Mouse (Mus musculus): Measurements from ENCODE around the gene Camsap3.
"Not testable (repeated sequence)": the region's sequence is repeated elsewhere in the genome, so short reads cannot be mapped to it uniquely, and the experiment has no call there.

The Camsap3 gene

DNA sequence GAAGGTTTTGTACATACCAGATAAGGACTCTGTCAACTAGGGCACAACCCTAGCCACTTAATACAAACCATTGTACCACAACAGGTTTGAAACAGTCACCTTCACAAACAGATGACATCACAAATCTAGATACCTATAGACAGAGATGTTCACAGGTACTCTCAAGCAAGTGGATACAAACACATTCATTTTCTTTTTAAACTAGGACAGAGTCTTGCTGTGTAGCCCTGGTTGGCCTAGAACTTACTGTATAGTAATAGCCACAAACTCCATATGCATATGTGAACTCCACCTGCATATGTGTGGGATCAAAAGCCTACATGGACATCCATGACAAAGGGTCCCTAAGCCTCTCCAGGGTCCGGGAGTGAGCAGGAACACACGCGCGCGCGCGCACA lies at the start of gene Camsap3:
TSS of gene Camsap3 (plus strand) at position 301 of the 398 bp plus-strand sequence.
- DNase-seq, result no peak

DNA sequence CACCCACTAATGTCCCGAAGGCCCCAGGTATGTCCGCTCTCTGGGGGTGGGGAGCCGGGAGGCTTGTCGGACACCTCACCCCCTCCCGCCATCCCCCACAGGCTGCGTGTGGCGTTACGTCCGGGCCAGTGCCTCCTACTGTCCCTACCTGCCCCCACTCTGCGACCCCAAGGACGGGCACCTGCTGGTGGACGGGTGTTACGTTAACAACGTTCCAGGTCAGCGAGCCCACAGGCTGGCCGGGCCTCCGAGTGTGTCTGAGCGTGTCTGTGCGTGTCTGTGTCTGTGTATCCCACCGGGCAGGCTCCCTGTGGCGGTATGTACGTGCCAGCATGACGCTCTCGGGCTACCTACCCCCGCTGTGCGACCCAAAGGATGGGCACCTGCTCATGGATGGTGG lies 49.4 kb upstream of the Camsap3 start:
- DNase-seq, result no peak

- no peak for DNase-seq
Measured at GRCm38 (mm10) chr8:3539146-3539545, 47.9 kb upstream of the Camsap3 start.

DNA sequence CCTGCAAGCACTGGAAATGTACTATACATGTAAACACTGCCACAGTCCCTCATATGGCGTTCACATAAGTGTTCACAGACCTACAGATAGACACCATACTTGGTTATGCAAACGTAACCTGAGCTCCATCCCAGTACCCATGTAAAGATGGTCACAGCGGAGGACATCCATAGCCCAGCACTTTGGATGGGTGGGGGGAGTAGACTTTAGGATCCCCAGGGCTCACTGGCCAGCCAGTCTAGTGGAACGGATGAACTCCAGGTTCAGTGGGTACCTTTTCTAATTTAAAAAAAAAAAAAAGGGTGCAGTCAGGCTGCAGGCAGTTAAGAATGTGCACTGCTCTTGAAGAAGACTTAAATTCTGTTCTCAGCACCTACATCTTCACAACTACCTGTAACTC lies 47.0 kb upstream of the Camsap3 start:
- no peak for DNase-seq

- no peak for DNase-seq
Measured at GRCm38 (mm10) chr8:3546511-3546910, 40.6 kb upstream of the Camsap3 start.

- no peak for DNase-seq
Measured at GRCm38 (mm10) chr8:3552240-3552639, 34.9 kb upstream of the Camsap3 start.

- no peak for DNase-seq
Measured at GRCm38 (mm10) chr8:3556114-3556513, 31.0 kb upstream of the Camsap3 start.

DNA sequence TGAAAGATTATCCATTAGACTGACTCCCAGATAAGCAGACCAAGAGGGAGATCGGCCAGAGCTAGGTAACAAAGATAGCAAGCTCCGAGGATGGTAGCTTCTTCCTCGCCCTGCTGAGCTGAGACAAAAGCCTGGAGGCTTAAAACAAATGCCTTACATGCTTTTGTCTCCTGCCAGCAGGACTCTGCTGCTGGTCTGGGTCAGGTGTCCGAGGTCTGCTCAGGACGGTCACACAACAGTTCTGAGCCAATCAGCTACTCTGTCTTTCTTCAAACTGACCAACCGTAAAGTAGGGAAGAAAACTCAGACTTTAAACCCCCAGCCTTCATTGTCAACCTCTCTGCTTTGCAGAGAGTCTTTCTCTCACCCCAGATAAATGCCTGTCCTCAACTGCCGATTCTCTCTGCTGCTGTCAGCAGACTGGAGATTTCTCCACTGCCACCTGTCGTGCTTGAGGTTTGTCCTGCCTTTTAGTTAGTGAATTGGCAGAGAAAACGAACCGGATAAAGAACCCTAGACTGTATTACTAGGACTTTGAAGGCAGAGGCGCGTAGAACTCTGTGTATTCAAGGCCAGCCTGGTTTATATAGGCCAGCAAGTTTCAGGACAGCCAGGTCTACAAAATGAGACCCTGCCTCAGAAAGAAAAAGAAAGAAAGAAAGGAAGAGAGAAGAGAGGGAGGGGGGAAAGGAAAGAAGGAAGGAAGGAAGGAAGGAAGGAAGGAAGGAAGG lies 19.3 kb upstream of the Camsap3 start, which contains the start of gene C330021F23Rik:
TSS of gene C330021F23Rik (plus strand) at position 350 of the 731 bp plus-strand sequence.
- DNase-seq, result no peak

DNA sequence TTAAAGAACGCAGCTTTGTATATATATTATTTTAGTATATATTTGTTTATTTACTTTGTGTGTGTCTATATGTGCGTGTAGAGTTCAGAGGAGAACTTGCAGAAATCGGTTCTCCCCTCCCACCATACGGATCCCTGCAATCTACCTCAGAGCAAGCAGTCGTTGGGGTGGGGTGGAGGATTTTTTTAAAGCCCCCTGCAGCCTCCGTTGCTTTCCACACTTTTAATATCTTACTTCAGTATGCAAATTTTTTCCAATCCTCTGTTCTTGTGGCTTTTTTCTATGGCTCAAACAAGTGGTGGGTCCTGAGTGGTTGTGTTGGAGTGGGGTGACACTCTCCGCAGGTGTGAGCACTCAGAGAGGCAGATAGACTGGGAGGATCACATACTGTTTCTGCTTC lies 18.7 kb upstream of the Camsap3 start:
- no peak for DNase-seq

GRCm38 (mm10) chr8:3569784-3570183 lies 17.3 kb upstream of the Camsap3 start:
- no peak for DNase-seq

DNA sequence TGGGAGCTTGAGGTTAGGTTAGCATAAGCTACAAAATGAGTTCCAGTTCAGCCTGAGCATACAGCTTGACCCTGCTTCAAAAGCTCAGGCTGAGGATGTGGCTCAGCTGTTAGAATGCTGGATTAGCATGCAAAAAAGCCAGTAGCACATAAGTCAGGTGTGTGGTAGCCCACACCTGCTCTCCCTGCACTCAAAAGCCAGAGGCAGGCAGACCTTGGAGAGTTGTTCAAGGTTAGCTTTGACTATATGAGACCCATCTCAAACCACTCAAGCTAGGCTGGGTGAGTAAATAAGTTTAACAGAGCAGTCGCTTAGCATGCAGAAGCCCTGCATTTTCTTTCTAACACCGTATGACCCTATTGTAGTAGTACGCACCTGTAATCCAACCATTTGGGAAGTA lies 12.5 kb upstream of the Camsap3 start:
- no peak for DNase-seq

GRCm38 (mm10) chr8:3576211-3576960 lies 10.7 kb upstream of the Camsap3 start:
- DNase-seq, result no peak

DNA sequence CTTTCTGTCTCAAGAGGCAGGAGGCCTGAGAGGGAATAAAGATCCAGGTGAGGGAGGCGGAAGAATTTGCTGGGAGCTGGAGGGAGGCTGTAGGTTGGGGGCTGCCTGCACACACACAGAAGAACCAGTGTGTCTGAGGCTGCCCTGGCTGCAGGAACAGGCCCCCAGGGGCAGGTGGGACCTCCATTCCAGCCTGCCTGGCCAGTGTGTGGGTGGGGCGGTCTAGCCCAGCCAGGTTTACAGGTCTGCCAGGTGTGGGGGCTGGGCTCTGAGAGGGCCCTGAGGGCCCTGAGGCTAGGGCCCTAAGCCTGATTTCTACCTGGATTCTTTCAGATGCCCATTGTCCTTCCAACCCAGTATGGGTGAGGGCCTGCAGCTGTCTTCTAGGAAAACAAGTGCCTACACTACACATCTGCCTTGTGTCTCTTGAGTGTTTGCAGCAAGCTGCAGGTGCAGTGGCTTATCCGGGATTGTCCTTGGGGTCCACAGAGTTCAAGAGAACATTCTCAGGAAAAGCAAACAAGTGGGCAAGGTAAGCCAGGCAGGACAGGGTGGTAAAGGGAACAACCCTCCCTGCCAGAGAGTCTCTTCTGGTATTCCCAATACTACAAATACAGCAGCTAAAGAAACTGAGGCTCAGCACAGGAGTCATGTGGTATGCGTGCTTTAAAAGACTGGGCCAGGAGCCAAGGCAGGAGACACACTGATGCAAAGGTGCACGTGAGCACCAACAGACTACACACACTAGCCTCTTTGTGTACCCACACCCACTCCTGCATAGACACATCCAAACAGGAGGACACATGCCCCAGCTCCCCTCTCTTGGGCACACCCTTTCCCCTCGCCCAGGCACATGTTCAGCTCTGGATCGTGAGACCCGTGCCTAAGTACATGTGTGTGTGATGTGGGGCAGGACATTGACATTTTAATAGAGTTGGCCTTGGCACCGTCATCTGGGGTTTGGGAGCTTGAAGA lies 7.4 kb upstream of the Camsap3 start:
- no peak for DNase-seq

DNA sequence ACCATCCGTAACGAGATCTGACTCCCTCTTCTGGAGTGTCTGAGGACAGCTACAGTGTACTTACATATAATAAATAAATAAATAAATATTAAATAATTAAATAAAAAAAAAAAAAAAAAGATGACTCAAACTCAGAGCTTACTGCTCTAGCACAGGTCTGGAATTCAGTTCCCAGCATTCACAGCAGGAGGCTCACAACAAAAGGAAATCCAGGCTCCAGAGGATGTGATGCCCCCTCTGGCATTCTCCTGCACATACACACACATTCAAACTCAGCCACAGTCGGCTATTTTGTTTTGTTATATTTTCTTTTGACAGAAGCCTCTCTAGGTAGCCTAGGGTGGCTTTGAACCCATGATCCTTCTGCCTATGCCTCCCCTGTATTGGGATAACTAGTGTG lies 5.1 kb upstream of the Camsap3 start:
- DNase-seq, result not testable (repeated sequence)

DNA sequence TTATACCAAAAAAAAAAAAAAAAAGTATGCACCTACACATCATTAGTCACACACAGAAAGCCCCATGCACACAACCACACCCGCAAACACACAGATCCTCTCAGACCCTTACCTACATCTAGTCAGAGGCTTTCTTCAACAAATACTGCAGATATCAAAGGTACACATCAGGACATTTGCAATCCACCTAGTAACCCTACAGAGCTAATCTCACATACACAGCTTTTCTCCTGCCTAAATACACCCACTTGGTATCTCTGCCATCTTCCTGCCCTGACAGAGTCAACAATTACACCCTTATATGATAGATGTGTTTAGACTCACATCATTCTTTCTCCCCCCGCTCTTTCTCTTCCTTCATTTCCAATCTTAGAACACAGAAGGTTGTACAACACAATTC lies 641 bp upstream of the Camsap3 start:
- no peak for DNase-seq

GRCm38 (mm10) chr8:3587391-3588257 lies 531 bp downstream of the Camsap3 start:
- DNase-seq, result peak; percentile 73

DNA sequence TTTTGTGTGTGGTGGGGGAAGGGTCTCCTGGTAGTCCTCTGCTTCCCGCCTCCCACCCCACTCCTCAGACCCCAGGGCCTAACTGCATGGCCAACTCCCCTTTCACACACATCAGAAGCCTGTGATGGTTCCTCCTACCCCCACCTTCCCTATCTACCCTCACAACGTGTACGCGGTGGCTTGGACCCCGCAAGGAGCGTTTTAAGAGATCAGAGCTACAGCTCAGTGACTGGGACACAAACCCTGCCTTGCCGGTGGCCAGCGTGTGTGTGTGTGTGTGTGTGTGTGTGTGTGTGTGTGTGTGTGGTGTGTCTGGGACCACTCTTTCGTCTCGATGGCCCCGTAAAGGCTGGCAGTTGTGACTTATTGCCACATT lies 1.2 kb downstream of the Camsap3 start:
- no peak for DNase-seq

- no peak for DNase-seq
Measured at GRCm38 (mm10) chr8:3593470-3593869, 6.4 kb downstream of the Camsap3 start.

- DNase-seq, result no peak
Measured at GRCm38 (mm10) chr8:3594466-3594865, 7.4 kb downstream of the Camsap3 start.

- no peak for DNase-seq
Measured at GRCm38 (mm10) chr8:3598054-3598453, 11.0 kb downstream of the Camsap3 start.

- DNase-seq, result no peak
Measured at GRCm38 (mm10) chr8:3599219-3599618, 12.1 kb downstream of the Camsap3 start.

GRCm38 (mm10) chr8:3600401-3600800 lies 13.3 kb downstream of the Camsap3 start:
- no peak for DNase-seq

All from cerebellum, adult 11-12 months (tissue).